Mouse (Mus musculus) limb, embryonic 11.5 days (tissue): Measurements from ENCODE around the gene Slit3. TPM values are rescaled to one million over a fixed set of nuclear protein-coding genes. Genes with fewer than 3 reads are reported as not detected.

Source experiments
- ATAC-seq: fragments of 200-750 bp; cut with Nextera tagmentation; 2 replicates; pipeline ENCODE4 v1.8.0; 2017; ENCODE audit warnings: low read depth; ENCODE audit not compliant: insufficient number of reproducible peaks, low FRiP score, low TSS enrichment
- DNase-seq: peaks from one replicate; pipeline ENCODE4 v3.0.0-alpha.2; 2015; ENCODE audit warnings: low spot score
- H3K27ac ChIP-seq: fragments of 300-500 bp; sonication (generic); replicated peaks from 2 replicates; pipeline ENCODE4 v1.5.1; 2014; ENCODE audit warnings: low read depth, mild to moderate bottlenecking, low read length
- H3K27me3 ChIP-seq: fragments of 300-500 bp; sonication (generic); 2 replicates; pipeline ENCODE4 v1.6.1; 2014; ENCODE audit warnings: mild to moderate bottlenecking, low read length, mixed read lengths; ENCODE audit not compliant: control insufficient read depth, insufficient read depth
- H3K36me3 ChIP-seq: fragments of 300-500 bp; sonication (generic); 2 replicates; pipeline ENCODE4 v1.6.1; 2014; ENCODE audit warnings: mild to moderate bottlenecking, low read length, moderate library complexity, mixed read lengths; ENCODE audit not compliant: control insufficient read depth, insufficient read depth
- H3K4me1 ChIP-seq: fragments of 300-500 bp; sonication (generic); 2 replicates; pipeline ENCODE4 v1.6.1; 2014; ENCODE audit warnings: low read length, mixed read lengths; ENCODE audit not compliant: control insufficient read depth, insufficient read depth
- H3K4me2 ChIP-seq: fragments of 300-500 bp; sonication (generic); 2 replicates; pipeline ENCODE4 v1.6.1; 2014; ENCODE audit warnings: low read depth, mild to moderate bottlenecking, moderate library complexity; ENCODE audit not compliant: severe bottlenecking
- H3K4me3 ChIP-seq: fragments of 300-500 bp; sonication (generic); 2 replicates; pipeline ENCODE4 v1.5.1; 2014; ENCODE audit warnings: low read depth, low read length
- H3K9ac ChIP-seq: fragments of 300-500 bp; sonication (generic); 2 replicates; pipeline ENCODE4 v1.6.1; 2014; ENCODE audit warnings: mild to moderate bottlenecking, low read length
- H3K9me3 ChIP-seq: fragments of 300-500 bp; sonication (generic); 2 replicates; pipeline ENCODE4 v1.6.1; 2016; ENCODE audit warnings: low read length; ENCODE audit not compliant: control insufficient read depth
- WGBS: fragments of 180-500 bp; shearing (Covaris S2); extraction: QIAGEN DNeasy Blood & Tissue Kit; methylation state at CpG from one replicate; pipeline ENCODE4 v1.1.7; 2014; 5-methylcytosine and 5-hydroxymethylcytosine counted together
- polyA plus RNA-seq: library from polyadenylated mRNA; unstranded; fragments of >200 nt; fragmentation: Nextera tagmentation; extraction: Ambion mirVana; gene quantifications from 2 replicates; pipeline ENCODE4 v1.2.1, GENCODE M21; 2014

Slit3 gene
- polyA plus RNA-seq, 1 experiment from 2014 or later: 30.6 TPM

DNA sequence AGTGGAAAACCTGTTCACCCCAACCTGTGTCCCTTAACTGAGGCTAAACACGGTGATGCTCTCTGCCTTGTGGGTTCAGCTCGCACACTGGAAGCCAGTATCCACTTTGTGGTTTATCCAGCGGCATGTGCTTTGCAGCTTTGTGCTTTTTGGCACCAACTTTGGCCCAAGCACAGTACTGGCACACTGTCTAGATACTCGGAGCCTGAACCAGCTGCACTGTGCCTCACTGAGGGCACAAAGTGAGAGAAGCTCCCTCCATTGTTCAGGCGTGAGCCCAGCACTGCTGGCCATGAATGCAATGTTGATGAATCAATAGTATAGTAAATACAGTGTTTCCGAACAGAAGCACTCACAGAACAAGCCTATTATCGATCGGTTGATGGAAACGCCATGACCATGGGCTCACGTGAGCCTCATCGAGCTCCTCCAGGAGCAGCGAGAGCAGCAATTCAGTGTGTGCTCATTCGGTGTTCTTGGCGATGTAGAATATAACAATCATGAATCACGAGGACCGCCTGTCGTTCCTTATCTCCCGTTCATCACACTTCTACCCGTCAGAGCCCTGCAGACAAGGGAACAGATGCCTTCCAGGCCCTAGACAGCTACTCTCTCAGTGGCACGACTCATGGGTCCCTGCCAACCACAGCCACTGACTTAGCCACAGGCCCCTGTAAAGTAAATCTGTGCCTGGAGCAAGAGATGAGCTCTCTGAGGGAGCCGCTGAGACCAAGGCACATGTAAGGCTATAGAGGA, 503.7 kb downstream of the Slit3 start:
- Histone ChIP-seq H3K36me3 (no peaks in the 10 kb centered on the region), H3K4me2 (no peak overlapping the region), H3K27ac (no peak overlapping the region), H3K27me3 (no peaks in the 10 kb centered on the region), H3K9ac (no peak overlapping the region), H3K4me3 (no peak overlapping the region), H3K4me1 (0 out of 2 replicates have a peak, but pooled peaks cover 3% of the 10 kb centered on the region), H3K9me3 (no peaks in the 10 kb centered on the region)
- DNase-seq: no peak
- ATAC-seq: no peak
- WGBS: 88% methylated on average over 21 of the region's 21 CpGs

DNA sequence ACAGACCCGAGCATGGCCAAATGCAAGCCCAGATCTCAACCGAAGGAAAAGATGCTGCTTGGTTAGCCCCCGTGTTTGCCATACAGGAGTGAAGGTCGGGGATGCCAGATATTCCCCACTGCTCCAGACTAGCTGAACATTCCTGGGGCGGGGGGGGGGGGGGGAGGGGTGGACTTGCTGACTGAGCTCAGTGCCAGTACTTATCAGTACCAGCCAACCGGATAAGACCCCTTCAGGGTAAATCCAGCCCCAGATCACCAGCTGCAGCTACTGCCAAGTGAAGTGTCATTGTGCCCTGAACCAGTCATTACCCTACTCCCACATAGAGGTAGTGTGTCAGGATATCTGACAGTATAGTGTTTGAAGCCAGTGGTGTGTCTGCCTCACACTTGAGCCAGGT, 504.6 kb downstream of the Slit3 start:
- Histone ChIP-seq H3K4me3 (no peak overlapping the region), H3K9ac (no peak overlapping the region), H3K27me3 (no peaks in the 10 kb centered on the region), H3K36me3 (no peaks in the 10 kb centered on the region), H3K4me2 (no peak overlapping the region), H3K4me1 (0 out of 2 replicates have a peak, but pooled peaks cover 3% of the 10 kb centered on the region), H3K27ac (no peak overlapping the region), H3K9me3 (no peaks in the 10 kb centered on the region)
- ATAC-seq: no peak
- WGBS: 80% methylated on average over 6 of the region's 6 CpGs
- no peak for DNase-seq

DNA sequence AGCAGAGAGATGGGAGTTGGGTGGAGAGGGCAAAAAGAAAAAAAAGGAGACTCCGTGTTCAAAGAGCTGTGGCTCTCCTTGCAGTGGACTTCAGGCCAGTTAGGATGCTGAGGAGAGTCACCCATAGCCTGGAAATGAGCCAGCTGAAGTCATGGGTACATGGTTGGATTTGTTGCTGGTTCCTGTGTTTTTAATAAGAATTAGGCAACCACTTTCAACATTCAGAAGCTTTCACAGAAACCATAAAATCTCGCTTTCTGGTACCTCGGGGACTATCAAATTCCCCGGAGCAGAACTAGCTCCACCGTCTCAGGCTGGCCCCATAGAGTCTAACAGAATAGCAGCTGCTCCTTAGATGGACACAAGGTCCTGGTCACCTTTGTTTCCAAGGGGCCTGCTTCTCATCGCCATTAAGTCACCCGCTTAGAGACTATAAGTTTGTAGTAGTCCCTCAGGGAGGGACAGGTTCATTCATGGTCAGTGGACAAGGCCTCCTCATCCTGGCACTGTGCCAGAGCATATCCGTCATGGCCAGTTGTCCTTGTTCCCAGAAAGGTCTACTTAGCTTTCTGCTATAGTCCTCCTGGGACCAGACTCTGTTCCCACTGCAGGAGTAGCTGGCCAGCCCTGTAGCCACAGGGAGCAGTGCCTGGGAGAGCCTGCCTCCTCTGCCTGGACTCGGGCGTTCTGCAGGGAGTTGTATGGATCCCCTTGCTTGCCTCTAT, 505.3 kb downstream of the Slit3 start:
- no peak overlapping the region for H3K27ac ChIP-seq
- H3K9ac ChIP-seq: no peak overlapping the region
- no peak for DNase-seq
- ATAC-seq: no peak
- WGBS: 81% methylated on average over 10 of the region's 10 CpGs
- 0 out of 2 replicates have a peak, but pooled peaks cover 3% of the 10 kb centered on the region for H3K4me1 ChIP-seq
- no peaks in the 10 kb centered on the region for H3K9me3 ChIP-seq
- H3K4me3 ChIP-seq: no peak overlapping the region
- no peak overlapping the region for H3K4me2 ChIP-seq
- H3K36me3 ChIP-seq: no peaks in the 10 kb centered on the region
- no peaks in the 10 kb centered on the region for H3K27me3 ChIP-seq

DNA sequence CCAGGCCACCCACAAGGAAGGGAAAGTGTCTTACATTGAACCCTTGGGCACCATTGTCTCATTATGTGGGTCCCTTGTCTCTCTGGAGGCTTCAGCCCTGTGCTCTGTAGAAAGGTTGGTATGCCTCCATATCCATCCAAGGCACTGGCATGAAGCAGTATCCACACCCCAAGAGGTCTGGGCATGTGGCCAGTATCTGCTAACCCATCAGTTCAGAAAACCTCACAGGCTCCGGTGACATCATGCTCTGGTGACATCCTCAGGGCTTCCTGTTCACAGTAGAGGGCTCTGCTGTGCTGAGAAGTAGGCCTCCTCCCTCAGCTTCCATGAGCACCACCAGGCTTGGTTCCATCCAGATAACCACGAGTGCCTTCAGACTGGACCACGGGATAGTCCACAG, 506.8 kb downstream of the Slit3 start:
- H3K9me3 ChIP-seq: no peaks in the 10 kb centered on the region
- DNase-seq: no peak
- no peak overlapping the region for H3K9ac ChIP-seq
- H3K27me3 ChIP-seq: no peaks in the 10 kb centered on the region
- no peak overlapping the region for H3K27ac ChIP-seq
- ATAC-seq: no peak
- H3K4me2 ChIP-seq: no peak overlapping the region
- H3K4me1 ChIP-seq: 0 out of 2 replicates have a peak, but pooled peaks cover 3% of the 10 kb centered on the region
- H3K36me3 ChIP-seq: no peaks in the 10 kb centered on the region
- H3K4me3 ChIP-seq: no peak overlapping the region
- WGBS: 89% methylated on average over 3 of the region's 3 CpGs

DNA sequence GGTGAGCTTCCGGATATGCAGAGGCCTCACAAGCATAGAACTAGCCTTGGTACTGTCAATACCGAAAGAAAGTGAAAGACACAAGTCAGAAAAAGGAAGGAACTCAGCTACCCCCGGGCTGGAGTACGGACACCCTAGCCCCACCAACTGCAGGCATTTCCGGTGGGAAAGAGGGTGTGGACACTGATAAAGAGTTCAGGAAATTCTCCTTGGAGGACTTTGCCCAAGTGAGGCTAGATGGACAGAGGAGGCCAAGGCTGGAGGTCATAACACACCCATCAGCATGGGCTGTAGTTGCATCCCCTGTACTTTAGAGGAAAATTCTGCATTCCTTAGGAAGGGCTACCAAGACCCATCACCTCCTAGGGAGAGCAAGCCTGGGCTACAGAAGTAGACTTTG, 511.2 kb downstream of the Slit3 start:
- WGBS: 93% methylated on average over 5 of the region's 5 CpGs
- Histone ChIP-seq H3K27ac (no peak overlapping the region), H3K4me3 (no peak overlapping the region), H3K27me3 (no peaks in the 10 kb centered on the region), H3K9me3 (no peaks in the 10 kb centered on the region), H3K4me1 (peaks cover 3% of the 10 kb centered on the region; the same call in 1 of the 2 replicates), H3K4me2 (no peak overlapping the region), H3K36me3 (no peaks in the 10 kb centered on the region), H3K9ac (no peak overlapping the region)
- DNase-seq (no peak), ATAC-seq (no peak)

DNA sequence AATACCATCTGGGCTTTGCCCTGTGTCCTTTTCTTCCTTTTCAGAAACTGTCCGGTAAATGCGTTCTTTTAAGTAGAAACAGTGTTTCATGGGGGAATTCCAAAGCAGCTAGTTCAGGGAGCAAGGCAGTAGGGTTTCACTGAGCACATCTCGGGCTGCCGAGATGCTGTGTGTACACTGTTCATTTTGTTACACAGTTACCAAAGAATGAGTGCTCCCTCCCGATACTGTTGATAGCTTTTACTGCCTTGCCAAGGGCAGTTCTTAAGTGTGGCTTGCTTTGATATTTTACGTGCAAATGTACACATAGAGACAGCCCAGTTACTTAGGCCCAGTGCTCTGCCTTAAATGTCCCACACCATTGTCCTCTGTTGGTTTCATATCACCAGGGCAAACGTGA, 516.1 kb downstream of the Slit3 start:
- H3K4me2 ChIP-seq: no peak overlapping the region
- no peaks in the 10 kb centered on the region for H3K9me3 ChIP-seq
- no peak for ATAC-seq
- no peak overlapping the region for H3K4me3 ChIP-seq
- 63% methylated on average over 7 of the region's 7 CpGs for WGBS
- H3K27me3 ChIP-seq: no peaks in the 10 kb centered on the region
- no peak for DNase-seq
- H3K4me1 ChIP-seq: peaks cover 3% of the 10 kb centered on the region; the same call in 1 of the 2 replicates
- no peak overlapping the region for H3K9ac ChIP-seq
- H3K27ac ChIP-seq: no peak overlapping the region
- H3K36me3 ChIP-seq: no peaks in the 10 kb centered on the region

DNA sequence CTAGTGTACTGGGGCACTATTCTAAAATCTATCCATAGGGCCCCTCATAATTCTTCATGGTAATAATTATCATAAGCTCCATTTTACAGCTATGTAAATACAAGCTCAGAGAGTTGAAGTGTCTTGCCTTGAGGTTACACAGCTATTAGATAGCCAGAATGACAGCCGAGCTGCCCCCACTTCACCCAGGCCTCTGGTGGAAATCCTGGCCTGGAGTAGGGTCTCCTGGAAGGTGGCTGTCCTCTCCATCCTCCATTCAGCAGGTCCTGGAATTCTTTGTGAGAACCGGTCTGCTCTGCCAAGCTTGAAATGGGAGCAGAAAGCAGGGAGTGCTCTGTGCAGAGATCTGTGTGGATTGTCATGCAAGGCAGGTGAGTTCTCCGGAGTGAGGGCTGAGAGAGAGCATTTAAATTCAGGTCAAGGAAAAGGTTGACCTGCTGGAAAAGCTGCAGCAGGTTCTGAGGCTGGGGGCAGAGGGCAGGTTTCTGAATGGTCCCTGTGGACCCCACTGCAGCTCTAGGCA, 517.9 kb downstream of the Slit3 start:
- H3K36me3 ChIP-seq: no peaks in the 10 kb centered on the region
- no peak overlapping the region for H3K4me3 ChIP-seq
- H3K4me2 ChIP-seq: no peak overlapping the region
- H3K27me3 ChIP-seq: no peaks in the 10 kb centered on the region
- H3K9me3 ChIP-seq: no peaks in the 10 kb centered on the region
- ATAC-seq (no peak), DNase-seq (no peak)
- H3K27ac ChIP-seq: no peak overlapping the region
- WGBS: 39% methylated on average over 3 of the region's 3 CpGs
- no peak overlapping the region for H3K9ac ChIP-seq
- peaks cover 3% of the 10 kb centered on the region; the same call in 1 of the 2 replicates for H3K4me1 ChIP-seq

DNA sequence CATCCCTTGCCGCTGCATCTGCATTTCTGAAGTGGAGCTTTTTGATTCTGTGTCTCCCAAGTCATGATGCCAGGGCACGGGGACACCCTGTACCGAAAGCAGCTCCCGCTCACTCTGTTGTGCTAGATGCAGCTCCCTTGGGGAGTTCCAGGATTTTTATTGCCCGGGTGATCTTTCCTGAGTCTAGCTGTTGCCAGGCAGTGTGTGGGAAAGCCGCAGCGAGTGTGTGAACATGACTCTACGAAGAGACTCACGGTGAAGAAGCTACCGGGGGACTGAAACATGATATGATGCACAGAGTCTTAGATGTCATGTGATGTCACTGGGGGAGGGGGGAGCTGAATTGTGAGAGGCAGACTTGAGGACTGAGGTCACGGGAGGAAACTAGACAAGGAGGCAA, 518.4 kb downstream of the Slit3 start:
- H3K27ac ChIP-seq: no peak overlapping the region
- ATAC-seq (no peak), DNase-seq (no peak)
- no peaks in the 10 kb centered on the region for H3K36me3 ChIP-seq
- H3K4me3 ChIP-seq: no peak overlapping the region
- WGBS: 33% methylated on average over 11 of the region's 11 CpGs
- H3K9me3 ChIP-seq: no peaks in the 10 kb centered on the region
- no peaks in the 10 kb centered on the region for H3K27me3 ChIP-seq
- H3K4me1 ChIP-seq: peaks cover 3% of the 10 kb centered on the region; the same call in 1 of the 2 replicates
- H3K4me2 ChIP-seq: no peak overlapping the region
- no peak overlapping the region for H3K9ac ChIP-seq
